Mouse (Mus musculus) testis, adult 10 weeks (tissue): ENCODE measurements around the gene Wdr26. TPM values are rescaled to one million over a fixed set of nuclear protein-coding genes. Genes with fewer than 3 reads are reported as not detected.

Source experiments
- polyA plus RNA-seq: library from polyadenylated mRNA; stranded (reverse); fragments of 350-450 nt; fragmentation: Illumina TruSeq; extraction: RNeasy Lipid Tissue Mini Kit (QIAGEN cat#74804); gene quantifications from one replicate; pipeline ENCODE4 v1.2.3, GENCODE M21; 2014; ENCODE audit warnings: low read depth, low replicate concordance

The Wdr26 gene
- polyA plus RNA-seq = 210 TPM

DNA sequence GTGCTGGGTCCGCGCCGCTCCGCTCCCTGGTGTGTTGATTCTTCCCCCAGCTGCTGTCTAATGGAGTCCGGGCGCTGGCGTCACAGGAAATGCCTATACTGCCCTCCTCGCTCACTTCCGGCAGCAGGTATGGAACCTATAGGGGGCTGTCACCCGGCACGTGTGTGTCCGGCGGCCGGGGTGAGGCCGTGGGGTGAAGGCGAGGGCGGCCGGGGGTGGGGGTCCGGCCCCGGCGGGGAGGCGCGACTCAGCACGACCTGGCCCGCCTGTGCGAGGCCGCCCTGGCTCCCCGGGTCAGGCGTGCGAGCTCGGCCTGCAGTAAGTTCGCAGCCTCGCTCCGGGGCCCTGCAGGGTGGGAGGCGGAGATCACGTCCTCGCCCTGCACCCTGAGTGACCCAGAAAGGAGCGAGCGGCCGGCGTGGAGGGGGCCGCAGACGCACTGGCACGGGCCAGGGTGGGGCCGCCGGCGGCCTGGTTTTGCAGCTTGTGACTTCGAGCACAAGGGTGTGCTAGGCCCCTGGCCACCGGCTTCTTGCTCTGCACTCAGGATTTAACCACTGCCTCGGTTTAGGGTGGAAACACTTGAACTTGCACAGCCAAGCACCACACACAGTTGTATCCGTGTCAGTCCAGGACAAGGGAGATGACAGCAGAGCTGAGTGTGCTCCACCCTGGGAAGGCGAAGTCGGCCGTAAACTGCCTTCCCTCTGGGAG, at the start of gene Wdr26:
TSS of gene Wdr26 (minus strand) at position 82 of the 714 bp plus-strand sequence.

DNA sequence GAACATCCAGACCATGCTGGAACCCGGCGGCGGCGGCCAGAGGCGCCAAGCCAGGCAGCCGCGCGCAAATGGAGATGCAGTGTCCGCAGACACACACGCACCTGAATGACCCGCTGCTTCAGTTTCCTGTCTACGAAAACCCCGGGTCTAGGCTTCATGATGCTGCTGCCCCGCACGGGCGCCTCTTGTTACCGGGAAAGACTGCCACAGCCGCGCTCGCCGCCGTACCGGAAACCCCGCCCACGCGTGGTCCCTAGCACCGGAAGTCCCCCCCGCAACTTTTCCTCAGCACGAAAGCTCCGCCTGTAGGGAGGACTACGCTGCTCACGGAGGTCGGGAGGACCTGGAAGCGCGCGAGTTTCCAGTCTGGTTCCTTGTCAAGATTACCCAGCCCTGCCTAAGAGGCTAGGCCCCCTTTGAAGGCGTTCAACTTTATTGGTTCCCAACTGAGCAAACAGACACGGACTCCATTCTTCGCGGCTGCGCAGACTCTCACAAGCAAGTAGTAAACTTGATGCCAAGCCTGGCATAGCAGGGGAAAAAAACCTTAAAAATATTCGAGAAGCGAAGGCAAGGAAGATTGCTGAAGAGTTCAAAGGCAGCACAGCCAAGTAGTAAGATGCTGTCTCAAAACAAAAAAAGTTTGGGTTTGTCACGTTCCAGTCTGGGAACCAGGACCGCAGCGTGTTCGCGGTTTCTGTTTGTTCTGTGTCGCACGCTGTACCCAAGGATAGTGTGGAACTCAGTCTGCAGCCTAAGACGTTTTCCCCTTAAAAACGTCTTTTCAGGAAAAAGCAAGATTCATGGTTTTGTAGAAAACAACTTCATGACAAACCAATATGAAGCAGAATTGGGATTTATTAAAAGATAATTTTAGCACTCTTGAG, 67.6 kb downstream of the Wdr26 start, which contains the start of the genes Nvl and Cnih4:
TSS of gene Nvl (minus strand) at position 255 of the 887 bp plus-strand sequence.
TSS of gene Cnih4 (plus strand) at position 744 of the 887 bp plus-strand sequence.

Other genes with a start within 250 kb of the Wdr26 start
- gene Ephx1, start 191.1 kb downstream of the Wdr26 start, polyA plus RNA-seq = 43.8 TPM
- not detected for gene 9130409I23Rik, start 160.8 kb downstream of the Wdr26 start, polyA plus RNA-seq
- 15.6 TPM for gene Nvl, start 67.8 kb downstream of the Wdr26 start, polyA plus RNA-seq
- 64.2 TPM for gene Cnih4, start 67.3 kb downstream of the Wdr26 start, polyA plus RNA-seq
- gene Cnih3, start 140.6 kb upstream of the Wdr26 start, polyA plus RNA-seq = not detected